Mouse (Mus musculus): ENCODE data around the gene Ncor2. TPM values are rescaled to one million over a fixed set of nuclear protein-coding genes. Genes with fewer than 3 reads are reported as not detected.

Ncor2 gene
- total RNA-seq, 2 experiments from 2014 or later, result 171 to 175 TPM

- intact Hi-C loops (cut with DNase I), result loop anchor here (5.0 kb wide), 1 partner anchor 65 kb away; the partner anchor contains the start of gene Ncor2
- no peak for DNase-seq (ENCODE audit: low spot score in 2 of 2)
Observed at GRCm38 (mm10) chr5:125112588-125112987, 66.4 kb downstream of the Ncor2 start.

DNA sequence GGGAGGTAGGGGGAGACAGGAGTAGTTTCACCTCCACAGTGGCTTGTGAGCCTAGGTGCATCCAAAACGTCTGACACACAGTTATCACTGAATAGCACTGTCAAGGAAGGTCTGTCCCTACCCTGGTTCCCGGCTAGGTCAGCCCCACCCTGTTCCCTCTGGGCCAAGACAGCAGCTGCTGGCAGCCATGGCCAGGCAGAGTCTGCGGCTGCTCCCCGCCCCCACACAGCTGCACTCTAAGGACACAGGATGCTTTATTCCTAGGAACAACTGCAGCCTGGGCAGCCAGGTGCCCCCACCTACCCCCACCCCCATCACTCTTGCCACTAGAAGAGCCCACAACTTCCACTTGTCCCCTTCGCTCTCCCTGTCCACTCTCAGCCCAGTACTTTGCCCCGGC lies 67.9 kb downstream of the Ncor2 start:
- peak; percentile 45 to 53 for DNase-seq (ENCODE audit: low spot score in 2 of 2)

GRCm38 (mm10) chr5:125110722-125111121 lies 68.3 kb downstream of the Ncor2 start:
- intact Hi-C loops (cut with DNase I), result loop anchor here (2.0 to 5.0 kb wide), 2 partner anchors 67 to 158 kb away; partner anchors contain the start of gene Ncor2
- DNase-seq (ENCODE audit: low spot score in 2 of 2), result no peak

More for the DNA sequence above, 67.9 kb downstream of the Ncor2 start:
- intact Hi-C loops (cut with DNase I), result loop anchor here (2.0 to 5.0 kb wide), 2 partner anchors 66 to 158 kb away; partner anchors contain the start of gene Ncor2

GRCm38 (mm10) chr5:125110196-125110595 lies 68.8 kb downstream of the Ncor2 start:
- intact Hi-C loops (cut with DNase I), result loop anchor here (2.0 to 5.0 kb wide), 2 partner anchors 67 to 159 kb away; partner anchors contain the start of gene Ncor2
- no peak for DNase-seq (ENCODE audit: low spot score in 2 of 2)

DNA sequence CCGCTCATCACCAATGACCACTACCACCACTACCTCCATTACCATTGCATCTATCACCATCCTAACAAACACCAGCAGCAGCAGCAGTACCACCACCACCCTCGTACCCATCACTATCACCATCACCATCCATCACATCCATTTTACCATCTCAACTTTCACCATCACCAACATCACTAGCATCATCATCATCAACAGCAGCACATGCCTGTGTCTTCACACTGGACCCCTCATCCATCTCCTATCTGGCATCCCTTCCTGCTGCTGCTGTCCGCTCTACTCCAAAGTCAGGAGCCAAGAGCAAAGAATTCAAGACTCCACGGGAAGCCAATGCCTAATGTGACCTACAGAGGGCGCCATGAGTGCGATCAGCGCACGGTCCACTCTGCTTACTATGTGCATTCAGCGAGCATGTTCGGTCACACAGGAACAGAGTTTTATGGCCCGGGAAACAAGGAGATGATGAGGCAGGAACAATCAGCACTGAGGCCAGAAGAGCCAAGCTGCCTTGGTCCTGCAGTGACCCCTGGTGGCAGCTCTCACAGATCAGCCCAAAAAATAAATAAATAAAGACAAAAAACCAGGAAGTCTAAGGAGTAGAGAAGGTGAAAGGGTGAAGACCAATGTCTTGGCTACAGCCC lies 71.9 kb downstream of the Ncor2 start:
- intact Hi-C loops (cut with DNase I), result no loop called here
- peak; percentile 61 to 70 for DNase-seq (ENCODE audit: low spot score in 2 of 2)

DNA sequence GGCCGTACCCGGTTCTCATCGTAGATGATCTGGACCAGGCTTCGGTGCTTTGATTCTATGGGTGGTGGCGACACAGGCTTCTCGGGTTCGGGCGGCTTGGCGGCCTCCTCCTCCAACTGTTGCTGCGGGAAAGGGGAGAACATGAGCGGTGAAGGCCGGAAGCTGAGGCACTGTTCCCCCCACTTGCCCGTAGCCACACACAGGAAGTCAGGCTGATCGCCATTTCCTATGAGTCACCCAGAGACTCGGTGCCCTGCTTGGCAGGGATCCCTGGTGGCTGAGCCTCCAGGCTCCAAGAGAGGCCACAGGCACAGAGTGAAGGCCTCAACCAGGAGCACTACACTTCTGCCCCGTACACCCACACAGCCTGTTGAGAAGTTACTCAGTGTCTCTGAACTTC lies 72.8 kb downstream of the Ncor2 start:
- intact Hi-C loops (cut with DNase I), result no loop called here
- peak; percentile 25 to 39 for DNase-seq (ENCODE audit: low spot score in 2 of 2)

- intact Hi-C loops (cut with DNase I), result no loop called here
- no peak for DNase-seq (ENCODE audit: low spot score in 2 of 2)
Observed at GRCm38 (mm10) chr5:125104841-125105240, 74.2 kb downstream of the Ncor2 start.

- intact Hi-C loops (cut with DNase I), result no loop called here
- DNase-seq (ENCODE audit: low spot score in 2 of 2), result peak in 1 of 2 experiments; percentile 28
Observed at GRCm38 (mm10) chr5:125103396-125103795, 75.6 kb downstream of the Ncor2 start.

DNA sequence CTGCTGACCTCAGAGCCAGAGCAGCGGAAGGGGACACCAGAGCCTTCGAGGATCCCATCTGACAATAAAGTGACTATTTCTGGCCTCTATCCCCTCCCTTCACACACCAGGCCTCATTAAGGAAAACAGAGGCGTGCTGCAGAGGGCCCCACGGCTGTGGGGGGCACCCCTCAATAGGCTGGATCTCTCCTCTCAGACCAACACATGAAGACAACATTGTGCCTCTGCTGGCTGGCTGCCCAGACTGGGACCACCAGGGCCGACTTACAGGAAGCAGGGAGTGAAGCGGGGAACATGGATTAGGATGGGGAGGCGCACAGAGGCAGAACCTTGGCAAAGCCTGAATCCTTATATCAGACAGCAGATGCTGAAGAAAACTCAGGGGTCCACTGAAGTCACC lies 76.1 kb downstream of the Ncor2 start:
- intact Hi-C loops (cut with DNase I), result no loop called here
- DNase-seq (ENCODE audit: low spot score in 2 of 2), result peak; percentile 36 to 64

- intact Hi-C loops (cut with DNase I), result no loop called here
- no peak for DNase-seq (ENCODE audit: low spot score in 2 of 2)
Observed at GRCm38 (mm10) chr5:125102352-125102751, 76.7 kb downstream of the Ncor2 start.

GRCm38 (mm10) chr5:125099785-125100350 lies 79.2 kb downstream of the Ncor2 start:
- intact Hi-C loops (cut with DNase I), result no loop called here
- DNase-seq (ENCODE audit: low spot score in 2 of 2), result peak in 1 of 2 experiments; percentile 18

DNA sequence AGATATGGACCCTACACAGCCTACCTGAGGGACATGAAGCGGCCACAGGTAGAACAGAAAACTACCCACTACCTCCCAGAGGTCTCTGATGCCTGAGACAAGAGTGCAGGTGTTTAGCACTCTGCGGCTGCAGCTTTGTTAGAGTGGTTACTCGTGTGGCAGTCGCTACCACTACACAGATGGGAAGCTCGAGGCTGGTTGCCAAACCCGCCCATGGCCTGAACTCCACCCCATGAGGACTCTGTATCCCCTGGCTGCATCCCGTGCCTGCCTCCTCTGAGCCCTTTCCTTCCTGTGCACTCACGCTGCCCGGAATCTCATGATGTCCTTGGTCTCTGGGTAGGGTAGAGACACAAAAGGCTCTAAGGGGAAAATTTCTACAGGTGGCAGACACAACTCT lies 80.3 kb downstream of the Ncor2 start:
- no peak for DNase-seq (ENCODE audit: low spot score in 2 of 2)
- intact Hi-C loops (cut with DNase I), result no loop called here

DNA sequence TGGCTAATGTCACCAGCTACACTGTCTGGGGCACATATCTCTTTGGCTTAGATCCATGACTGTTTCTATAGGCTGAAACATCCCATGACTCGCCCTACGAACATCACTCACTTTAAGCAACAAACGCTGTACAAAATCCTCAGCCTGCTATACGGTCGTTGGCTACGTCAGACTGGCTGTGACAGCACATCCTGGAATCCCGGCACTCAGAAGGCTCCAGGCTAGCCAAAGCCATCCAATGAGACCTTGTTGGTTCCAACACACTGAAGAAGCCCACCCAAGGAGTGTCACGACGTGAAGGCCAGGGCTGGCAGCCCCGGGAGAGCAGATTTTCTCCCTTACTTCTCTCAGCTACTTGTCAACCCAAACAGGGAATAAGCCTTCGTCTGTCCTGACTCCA lies 82.7 kb downstream of the Ncor2 start:
- intact Hi-C loops (cut with DNase I), result no loop called here
- DNase-seq (ENCODE audit: low spot score in 2 of 2), result no peak

- intact Hi-C loops (cut with DNase I), result no loop called here
Observed at GRCm38 (mm10) chr5:125095525-125096175, 83.4 kb downstream of the Ncor2 start.

DNA sequence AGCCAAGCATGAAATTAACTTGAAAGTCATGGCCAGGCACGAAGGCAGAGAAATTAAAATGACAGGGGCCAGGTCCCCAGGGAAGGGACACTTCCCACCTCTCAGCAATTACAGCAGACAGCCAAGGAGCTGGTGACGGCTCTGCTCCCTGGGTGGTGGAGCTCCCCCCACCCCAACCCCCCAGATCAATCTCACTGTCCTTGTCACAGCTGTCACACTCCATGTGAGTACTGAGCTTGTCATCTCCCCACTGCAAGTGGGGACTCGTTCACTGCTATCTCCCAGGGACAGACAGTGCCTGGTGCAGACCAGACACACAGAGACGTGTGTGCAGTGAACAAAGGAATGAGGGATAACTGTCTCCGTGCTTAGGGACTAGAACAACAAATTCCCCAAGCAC lies 85.2 kb downstream of the Ncor2 start:
- no peak for DNase-seq (ENCODE audit: low spot score in 2 of 2)
- intact Hi-C loops (cut with DNase I), result no loop called here

More at GRCm38 (mm10) chr5:125095525-125096175, 83.4 kb downstream of the Ncor2 start:
- DNase-seq (ENCODE audit: low spot score in 2 of 2), result no peak

DNA sequence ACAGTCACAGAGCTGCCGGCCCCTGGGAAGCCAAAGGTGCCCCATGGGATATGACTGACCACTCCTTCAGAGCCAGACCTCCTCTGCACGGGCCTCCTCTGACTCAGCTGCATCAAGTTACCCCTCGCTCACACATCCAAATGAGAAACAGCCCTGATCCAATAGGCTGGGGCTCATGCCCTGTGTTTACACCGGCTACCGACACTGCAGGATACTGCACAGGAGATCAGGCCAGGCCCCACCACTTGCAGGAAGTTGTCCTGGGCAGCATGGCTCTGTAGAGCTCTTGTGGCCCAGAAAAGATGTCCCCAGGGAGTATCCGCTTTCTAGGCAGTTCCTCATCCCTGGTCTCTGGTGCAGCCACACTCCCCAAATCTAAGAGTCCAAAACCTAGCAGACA lies 90.9 kb downstream of the Ncor2 start:
- DNase-seq (ENCODE audit: low spot score in 2 of 2), result no peak
- intact Hi-C loops (cut with DNase I), result no loop called here

- no peak for DNase-seq (ENCODE audit: low spot score in 2 of 2)
- intact Hi-C loops (cut with DNase I), result no loop called here
Observed at GRCm38 (mm10) chr5:125085097-125085617, 93.9 kb downstream of the Ncor2 start.

- no peak for DNase-seq (ENCODE audit: low spot score in 2 of 2)
- intact Hi-C loops (cut with DNase I), result no loop called here
Observed at GRCm38 (mm10) chr5:125083674-125084073, 95.3 kb downstream of the Ncor2 start.

DNA sequence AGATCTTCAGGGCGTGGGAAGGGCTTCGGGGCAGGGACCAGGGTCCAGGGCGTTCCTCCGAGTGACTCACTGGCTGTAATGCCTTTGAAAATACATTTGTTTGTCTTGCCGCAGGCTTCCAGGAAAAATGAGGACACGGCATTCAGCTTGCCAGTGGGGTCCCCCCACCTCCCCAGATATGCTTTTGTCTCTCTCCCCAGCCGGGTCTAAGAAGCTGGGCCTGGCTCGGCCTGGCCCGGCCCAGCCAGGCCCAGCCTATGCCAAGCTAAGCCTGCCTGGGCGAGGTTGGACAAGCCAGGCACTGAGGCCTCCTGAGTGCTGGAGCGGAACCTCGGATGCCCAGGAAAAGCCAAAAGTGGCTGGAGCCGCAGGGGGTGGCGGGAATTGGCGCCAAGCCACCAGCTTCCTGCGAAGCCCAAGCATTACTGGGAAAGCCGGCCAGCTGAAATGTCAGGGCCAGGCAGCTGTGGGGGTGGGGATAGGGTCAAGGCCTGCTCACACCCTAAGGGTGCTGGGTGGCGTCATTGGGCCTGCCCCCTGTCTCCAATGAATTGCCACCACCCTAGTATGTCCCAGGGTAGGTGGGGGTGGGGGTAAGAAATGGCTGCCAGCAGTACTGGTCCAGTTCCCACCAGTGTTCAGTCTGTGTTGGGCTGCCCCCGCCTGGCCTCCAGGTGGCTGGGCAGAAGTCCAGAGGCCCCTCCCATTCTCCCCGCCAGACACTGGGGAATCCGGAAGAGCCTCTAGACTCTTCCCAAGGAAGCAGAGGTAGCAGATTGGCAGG lies 97.5 kb downstream of the Ncor2 start:
- intact Hi-C loops (cut with DNase I), result no loop called here
- peak; percentile 49 to 61 for DNase-seq (ENCODE audit: low spot score in 2 of 2)

All from left cerebral cortex, postnatal 14 days (tissue).